Mouse (Mus musculus): ENCODE data around the gene Kdelr2. TPM values are rescaled to one million over a fixed set of nuclear protein-coding genes. Genes with fewer than 3 reads are reported as not detected.

Kdelr2 gene
- total and polyA plus RNA-seq, 3 experiments, result 49.6 to 52.3 (median 50.5) TPM

GRCm38 (mm10) chr5:143360000-143360399 lies 43.6 kb upstream of the Kdelr2 start:
- no peaks in the 10 kb centered on the region for H3K36me3 ChIP-seq (ENCODE audit: control insufficient read depth, insufficient read depth, low read length)
- intact Hi-C loops (cut with DNase I), result no loop called here
- no peak overlapping the region for H3K4me3 ChIP-seq
- WGBS, result 52% methylated on average over 5 of the region's 5 CpGs
- no peak for TF ChIP-seq POLR2A (IDR thresholded peaks at IDR 0.05; ENCODE audit: insufficient read depth, low read depth, low read length)
- TF ChIP-seq EP300 (IDR thresholded peaks at IDR 0.05; ENCODE audit: insufficient read depth, low read depth, low read length), result no peak
- peak; percentile 45 for TF ChIP-seq CTCF (IDR thresholded peaks at IDR 0.05)
- H3K79me2 ChIP-seq (replicated peaks; ENCODE audit: control insufficient read depth, insufficient read depth, low read length), result no peaks in the 10 kb centered on the region
- H3K27ac ChIP-seq, result no peak overlapping the region
- no peaks in the 10 kb centered on the region for H3K4me1 ChIP-seq (ENCODE audit: control insufficient read depth, insufficient read depth, low read length)
- DNase-seq, result no peak
- H3K27me3 ChIP-seq (ENCODE audit: control insufficient read depth, insufficient read depth, low read length), result peaks cover 6% of the 10 kb centered on the region
- no peak overlapping the region for H3K9ac ChIP-seq (ENCODE audit: low read depth, low read length)

- intact Hi-C loops (cut with DNase I), result no loop called here
- no peaks in the 10 kb centered on the region for H3K4me1 ChIP-seq (ENCODE audit: control insufficient read depth, insufficient read depth, low read length)
These were observed 42.2 kb upstream of the Kdelr2 start for GRCm38 (mm10) chr5:143361428-143361827.

GRCm38 (mm10) chr5:143363678-143364615 lies 39.7 kb upstream of the Kdelr2 start:
- 1% methylated on average over 47 of the region's 47 CpGs for WGBS
- no peaks in the 10 kb centered on the region for H3K4me1 ChIP-seq (ENCODE audit: control insufficient read depth, insufficient read depth, low read length)
- peaks cover 2% of the 10 kb centered on the region for H3K27me3 ChIP-seq (ENCODE audit: control insufficient read depth, insufficient read depth, low read length)
- no peaks in the 10 kb centered on the region for H3K36me3 ChIP-seq (ENCODE audit: control insufficient read depth, insufficient read depth, low read length)
- peak overlapping the region; percentile 8 for H3K9ac ChIP-seq (ENCODE audit: low read depth, low read length)
- peak overlapping the region; percentile 38 for H3K4me3 ChIP-seq
- no peaks in the 10 kb centered on the region for H3K79me2 ChIP-seq (replicated peaks; ENCODE audit: control insufficient read depth, insufficient read depth, low read length)
- intact Hi-C loops (cut with DNase I), result no loop called here
- TF ChIP-seq POLR2A (IDR thresholded peaks at IDR 0.05; ENCODE audit: insufficient read depth, low read depth, low read length) (no peak), CTCF (IDR thresholded peaks at IDR 0.05) (no peak), EP300 (IDR thresholded peaks at IDR 0.05; ENCODE audit: insufficient read depth, low read depth, low read length) (no peak)
- H3K27ac ChIP-seq, result no peak overlapping the region
- DNase-seq, result no peak

More at GRCm38 (mm10) chr5:143361428-143361827, 42.2 kb upstream of the Kdelr2 start:
- no peak for DNase-seq
- 68% methylated on average over 7 of the region's 7 CpGs for WGBS
- H3K27me3 ChIP-seq (ENCODE audit: control insufficient read depth, insufficient read depth, low read length), result peaks cover 6% of the 10 kb centered on the region
- no peaks in the 10 kb centered on the region for H3K36me3 ChIP-seq (ENCODE audit: control insufficient read depth, insufficient read depth, low read length)
- no peak overlapping the region for H3K27ac ChIP-seq
- H3K9ac ChIP-seq (ENCODE audit: low read depth, low read length), result no peak overlapping the region
- no peaks in the 10 kb centered on the region for H3K79me2 ChIP-seq (replicated peaks; ENCODE audit: control insufficient read depth, insufficient read depth, low read length)
- no peak for TF ChIP-seq POLR2A (IDR thresholded peaks at IDR 0.05; ENCODE audit: insufficient read depth, low read depth, low read length)
- no peak for TF ChIP-seq EP300 (IDR thresholded peaks at IDR 0.05; ENCODE audit: insufficient read depth, low read depth, low read length)
- no peak for TF ChIP-seq CTCF (IDR thresholded peaks at IDR 0.05)
- no peak overlapping the region for H3K4me3 ChIP-seq

GRCm38 (mm10) chr5:143367931-143368330 lies 35.7 kb upstream of the Kdelr2 start:
- H3K79me2 ChIP-seq (replicated peaks; ENCODE audit: control insufficient read depth, insufficient read depth, low read length), result no peaks in the 10 kb centered on the region
- intact Hi-C loops (cut with DNase I), result no loop called here
- H3K4me3 ChIP-seq, result no peak overlapping the region
- DNase-seq, result no peak
- 69% methylated on average over 3 of the region's 3 CpGs for WGBS
- H3K9ac ChIP-seq (ENCODE audit: low read depth, low read length), result no peak overlapping the region
- no peak for TF ChIP-seq POLR2A (IDR thresholded peaks at IDR 0.05; ENCODE audit: insufficient read depth, low read depth, low read length)
- peaks cover 6% of the 10 kb centered on the region for H3K27me3 ChIP-seq (ENCODE audit: control insufficient read depth, insufficient read depth, low read length)
- H3K4me1 ChIP-seq (ENCODE audit: control insufficient read depth, insufficient read depth, low read length), result no peaks in the 10 kb centered on the region
- no peak overlapping the region for H3K27ac ChIP-seq
- H3K36me3 ChIP-seq (ENCODE audit: control insufficient read depth, insufficient read depth, low read length), result no peaks in the 10 kb centered on the region

- H3K4me1 ChIP-seq (ENCODE audit: control insufficient read depth, insufficient read depth, low read length), result no peaks in the 10 kb centered on the region
- H3K4me3 ChIP-seq, result no peak overlapping the region
- DNase-seq, result no peak
- no peak for TF ChIP-seq CTCF (IDR thresholded peaks at IDR 0.05)
- no peak for TF ChIP-seq EP300 (IDR thresholded peaks at IDR 0.05; ENCODE audit: insufficient read depth, low read depth, low read length)
- no peak for TF ChIP-seq POLR2A (IDR thresholded peaks at IDR 0.05; ENCODE audit: insufficient read depth, low read depth, low read length)
- intact Hi-C loops (cut with DNase I), result no loop called here
- no peak overlapping the region for H3K9ac ChIP-seq (ENCODE audit: low read depth, low read length)
- no peak overlapping the region for H3K27ac ChIP-seq
- H3K36me3 ChIP-seq (ENCODE audit: control insufficient read depth, insufficient read depth, low read length), result no peaks in the 10 kb centered on the region
- WGBS, result 4% methylated on average over 36 of the region's 36 CpGs
- peaks cover 5% of the 10 kb centered on the region for H3K27me3 ChIP-seq (ENCODE audit: control insufficient read depth, insufficient read depth, low read length)
- no peaks in the 10 kb centered on the region for H3K79me2 ChIP-seq (replicated peaks; ENCODE audit: control insufficient read depth, insufficient read depth, low read length)
These were observed 33.9 kb upstream of the Kdelr2 start for GRCm38 (mm10) chr5:143369611-143370255.
